Mouse (Mus musculus) CH12.LX (cell line): Measurements from ENCODE around the gene Nfic. TPM values are rescaled to one million over a fixed set of nuclear protein-coding genes. Genes with fewer than 3 reads are reported as not detected.

Experiments used
- DNase-seq: peaks from one replicate; pipeline ENCODE4 v3.0.0-alpha.2; 2013; ENCODE audit errors: extremely low read depth
- H3K27ac ChIP-seq: 2 replicates; pipeline ENCODE4 v1.5.1; 2012; ENCODE audit warnings: low read depth, mild to moderate bottlenecking, control low read depth, moderate library complexity; ENCODE audit not compliant: insufficient read depth
- H3K27me3 ChIP-seq: replicated peaks from 2 replicates; pipeline ENCODE3; 2012; ENCODE audit warnings: inconsistent platforms
- H3K36me3 ChIP-seq, 2 experiments: replicated peaks in 1 of 2; 2 replicates each; pipeline versions ENCODE3 to v1.6.1; 2012; ENCODE audit warnings: inconsistent platforms in 1 of 2, low read length in 1 of 2, mild to moderate bottlenecking in 1 of 2, mixed read lengths in 1 of 2, moderate library complexity in 1 of 2; ENCODE audit not compliant: control insufficient read depth in 1 of 2, insufficient read depth in 1 of 2
- H3K4me1 ChIP-seq, 2 experiments: 2 replicates each; pipeline ENCODE4 v1.6.1; 2012; ENCODE audit warnings: inconsistent platforms in 1 of 2, moderate library complexity in 1 of 2; ENCODE audit not compliant: insufficient read depth in 2 of 2, control insufficient read depth in 1 of 2
- H3K4me2 ChIP-seq: 2 replicates; pipeline ENCODE4 v1.6.1; 2012; ENCODE audit warnings: low read depth, mild to moderate bottlenecking, control low read depth; ENCODE audit not compliant: poor library complexity, insufficient read depth, severe bottlenecking
- H3K4me3 ChIP-seq, 3 experiments: fragments of 150-350 bp in 1 of 3; sonication (generic) in 1 of 3; replicated peaks in 1 of 3; 2 replicates each; pipeline versions ENCODE3 to v1.5.1; 2011 to 2012; ENCODE audit warnings: low read depth in 2 of 3, low read length in 2 of 3, mild to moderate bottlenecking in 2 of 3, moderate library complexity in 2 of 3, control low read depth in 1 of 3, improper control_type of control experiment in 1 of 3, inconsistent platforms in 1 of 3, mixed read lengths in 1 of 3; ENCODE audit not compliant: poor library complexity in 1 of 3
- H3K79me2 ChIP-seq: replicated peaks from 2 replicates; pipeline ENCODE4 v1.6.1; 2012; ENCODE audit warnings: mild to moderate bottlenecking, moderate library complexity; ENCODE audit not compliant: control insufficient read depth, poor library complexity, insufficient read depth, severe bottlenecking; ENCODE audit errors: extremely low read depth
- H3K9ac ChIP-seq: 2 replicates; pipeline ENCODE4 v1.6.1; 2012; ENCODE audit warnings: low read depth, mild to moderate bottlenecking, control low read depth, moderate library complexity; ENCODE audit not compliant: insufficient read depth
- H3K9me3 ChIP-seq: replicated peaks from 2 replicates; pipeline ENCODE3; 2012; ENCODE audit warnings: low read length, inconsistent platforms, mixed read lengths
- BHLHE40 ChIP-seq: IDR thresholded peaks from 2 replicates; pipeline ENCODE4 v1.6.1; 2011; ENCODE audit warnings: mild to moderate bottlenecking, low read depth, low read length, improper control_type of control experiment
- CTCF ChIP-seq, 2 experiments: IDR thresholded peaks in 1 of 2; conservative IDR thresholded peaks in 1 of 2; 2 replicates each; pipeline ENCODE4 v1.5.1; 2011 to 2012; ENCODE audit warnings: low read depth in 2 of 2, low read length in 2 of 2, improper control_type of control experiment in 1 of 2, inconsistent platforms in 1 of 2, mild to moderate bottlenecking in 1 of 2, moderate library complexity in 1 of 2
- E2F4 ChIP-seq: IDR thresholded peaks from 2 replicates; pipeline ENCODE4 v1.6.1; 2011; ENCODE audit warnings: low read depth, low read length, improper control_type of control experiment; ENCODE audit not compliant: insufficient replicate concordance
- ELF1 ChIP-seq: IDR thresholded peaks from 2 replicates; pipeline ENCODE4 v1.6.1; 2014; ENCODE audit warnings: low read depth, mild to moderate bottlenecking, inconsistent platforms, low read length, improper control_type of control experiment
- GABPA ChIP-seq: IDR thresholded peaks from 2 replicates; pipeline ENCODE4 v1.6.1; 2012; ENCODE audit warnings: low read depth, low read length, improper control_type of control experiment, inconsistent platforms; ENCODE audit not compliant: insufficient replicate concordance
- HCFC1 ChIP-seq: IDR thresholded peaks from 2 replicates; pipeline ENCODE4 v1.6.1; 2012; ENCODE audit warnings: low read depth, mild to moderate bottlenecking, inconsistent platforms, low read length, improper control_type of control experiment
- IRF4 ChIP-seq: IDR thresholded peaks from 2 replicates; pipeline ENCODE4 v1.6.1; 2014; ENCODE audit warnings: low read depth, mild to moderate bottlenecking, inconsistent platforms, low read length, improper control_type of control experiment
- JUN ChIP-seq: IDR thresholded peaks from 2 replicates; pipeline ENCODE4 v1.6.1; 2011; ENCODE audit warnings: low read depth, mild to moderate bottlenecking, low read length, improper control_type of control experiment, moderate library complexity; ENCODE audit not compliant: insufficient read depth
- MAX ChIP-seq: IDR thresholded peaks from 2 replicates; pipeline ENCODE4 v1.6.1; 2011; ENCODE audit warnings: low read length, improper control_type of control experiment
- MAZ ChIP-seq: IDR thresholded peaks from 2 replicates; pipeline ENCODE4 v1.6.1; 2012; ENCODE audit warnings: low read depth, mild to moderate bottlenecking, inconsistent platforms, low read length, improper control_type of control experiment, moderate library complexity
- MYC ChIP-seq: IDR thresholded peaks from 2 replicates; pipeline ENCODE4 v1.6.1; 2011; ENCODE audit warnings: low read depth, mild to moderate bottlenecking, improper control_type of control experiment, low read length
- NELFE ChIP-seq: IDR thresholded peaks from 2 replicates; pipeline ENCODE4 v1.6.1; 2011; ENCODE audit warnings: low read depth, low read length, improper control_type of control experiment
- NRF1 ChIP-seq: IDR thresholded peaks from 2 replicates; pipeline ENCODE4 v1.6.1; 2014; ENCODE audit warnings: low read depth, mild to moderate bottlenecking, inconsistent platforms, low read length, improper control_type of control experiment, moderate library complexity
- PAX5 ChIP-seq: IDR thresholded peaks from 2 replicates; pipeline ENCODE4 v1.6.1; 2012; ENCODE audit warnings: low read length, inconsistent platforms, mixed read lengths
- POLR2A ChIP-seq: IDR thresholded peaks from 2 replicates; pipeline ENCODE4 v1.6.1; 2011; ENCODE audit warnings: low read depth, mild to moderate bottlenecking, improper control_type of control experiment, low read length
- RAD21 ChIP-seq: IDR thresholded peaks from 2 replicates; pipeline ENCODE4 v1.6.1; 2011; ENCODE audit warnings: low read depth, mild to moderate bottlenecking, low read length, improper control_type of control experiment, moderate library complexity
- RCOR1 ChIP-seq: conservative IDR thresholded peaks from 2 replicates; pipeline ENCODE4 v1.6.1; 2012; ENCODE audit warnings: low read depth, mild to moderate bottlenecking, inconsistent platforms, low read length, improper control_type of control experiment
- SMC3 ChIP-seq: IDR thresholded peaks from 2 replicates; pipeline ENCODE4 v1.6.1; 2011; ENCODE audit warnings: low read depth, low read length, improper control_type of control experiment
- TCF12 ChIP-seq: IDR thresholded peaks from 2 replicates; pipeline ENCODE4 v1.6.1; 2014; ENCODE audit warnings: low read depth, mild to moderate bottlenecking, inconsistent platforms, low read length, improper control_type of control experiment
- UBTF ChIP-seq: IDR thresholded peaks from 2 replicates; pipeline ENCODE4 v1.6.1; 2012; ENCODE audit warnings: low read depth, mild to moderate bottlenecking, inconsistent platforms, low read length, improper control_type of control experiment, moderate library complexity
- USF2 ChIP-seq: conservative IDR thresholded peaks from 2 replicates; pipeline ENCODE4 v1.6.1; 2011; ENCODE audit warnings: low read depth, low read length, improper control_type of control experiment
- ZC3H11A ChIP-seq: IDR thresholded peaks from 2 replicates; pipeline ENCODE4 v1.6.1; 2012; ENCODE audit warnings: low read depth, mild to moderate bottlenecking, inconsistent platforms, low read length, improper control_type of control experiment
- ZKSCAN1 ChIP-seq: IDR thresholded peaks from 2 replicates; pipeline ENCODE4 v1.6.1; 2012; ENCODE audit warnings: low read depth, inconsistent platforms, low read length, improper control_type of control experiment, borderline replicate concordance
- ZMIZ1 ChIP-seq: IDR thresholded peaks from 2 replicates; pipeline ENCODE4 v1.6.1; 2012; ENCODE audit warnings: low read depth, mild to moderate bottlenecking, inconsistent platforms, low read length, improper control_type of control experiment
- ZNF384 ChIP-seq: IDR thresholded peaks from 2 replicates; pipeline ENCODE4 v1.6.1; 2012; ENCODE audit warnings: low read depth, low read length, improper control_type of control experiment, inconsistent platforms
- dilution Hi-C: fragments of 300-500 bp; cut with MboI; formaldehyde crosslinking; loops from 2 replicates; pipeline ENCODE4 v1.14.3; 2020; ENCODE audit warnings: low sequenced_read_pairs; ENCODE audit not compliant: extremely low pct_unique_long_range_greater_than_20kb, extremely low pct_ligation_motif_present
- in situ Hi-C: fragments of 300-500 bp; cut with MboI; formaldehyde crosslinking; loops from 3 replicates; pipeline ENCODE4 v1.14.3; 2019; ENCODE audit warnings: low sequenced_read_pairs, low pct_ligation_motif_present, low pct_unique_long_range_greater_than_20kb, mixed read lengths
- polyA plus RNA-seq: library from polyadenylated mRNA; unstranded; fragments of >175 nt; gene quantifications from 2 replicates; pipeline ENCODE4 v1.2.1, GENCODE M21; 2012; ENCODE audit warnings: low read depth; ENCODE audit not compliant: insufficient read length
- total RNA-seq, 2 experiments: library from RNA; depleted of rRNA; stranded (reverse); fragments of 300-350 nt in 1 of 2; fragments of >200 nt in 1 of 2; gene quantifications; 2 replicates each; pipeline ENCODE4 v1.2.3; 2012 to 2014

Nfic gene
- total and polyA plus RNA-seq, 3 experiments, result 0.07 to 4.7 (median 4.0) TPM

DNA sequence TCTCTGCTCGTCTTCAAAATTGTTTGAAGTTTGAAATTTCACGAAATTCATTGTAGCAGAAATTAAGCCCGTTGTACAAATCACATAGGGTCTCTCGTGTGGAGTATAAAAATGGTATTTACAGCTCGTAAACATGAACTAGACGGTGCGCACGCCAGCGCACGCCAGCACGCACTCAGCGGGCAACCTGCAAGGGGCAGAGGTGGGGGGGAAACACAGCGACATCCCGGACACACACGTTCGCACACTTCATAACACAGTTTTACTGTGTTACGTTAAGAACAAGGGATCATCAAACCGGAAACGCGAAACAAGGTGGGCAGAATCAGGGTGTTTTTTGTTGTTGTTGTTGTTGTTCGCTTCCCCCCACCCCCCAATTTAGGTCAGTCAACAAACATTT lies 4.0 kb upstream of the Nfic start:
- H3K4me3 ChIP-seq, result no peak overlapping the region
- DNase-seq, result no peak
- no peak overlapping the region for H3K4me2 ChIP-seq
- H3K4me1 ChIP-seq, result peaks cover 4 to 8% of the 10 kb centered on the region in 2 experiments; a peak in 3 of 4 replicates
- dilution Hi-C loops (no loop called here), in situ Hi-C loops (no loop called here)
- no peak for TF ChIP-seq USF2
- TF ChIP-seq MYC, result no peak
- TF ChIP-seq POLR2A, result no peak
- no peak for TF ChIP-seq MAX
- TF ChIP-seq E2F4, result no peak
- TF ChIP-seq PAX5, result no peak
- H3K36me3 ChIP-seq, result no peaks in the 10 kb centered on the region
- H3K79me2 ChIP-seq, result no peaks in the 10 kb centered on the region
- H3K27ac ChIP-seq, result no peak overlapping the region
- H3K9me3 ChIP-seq, result no peaks in the 10 kb centered on the region
- H3K9ac ChIP-seq, result no peak overlapping the region
- H3K27me3 ChIP-seq, result peaks cover 95% of the 10 kb centered on the region

DNA sequence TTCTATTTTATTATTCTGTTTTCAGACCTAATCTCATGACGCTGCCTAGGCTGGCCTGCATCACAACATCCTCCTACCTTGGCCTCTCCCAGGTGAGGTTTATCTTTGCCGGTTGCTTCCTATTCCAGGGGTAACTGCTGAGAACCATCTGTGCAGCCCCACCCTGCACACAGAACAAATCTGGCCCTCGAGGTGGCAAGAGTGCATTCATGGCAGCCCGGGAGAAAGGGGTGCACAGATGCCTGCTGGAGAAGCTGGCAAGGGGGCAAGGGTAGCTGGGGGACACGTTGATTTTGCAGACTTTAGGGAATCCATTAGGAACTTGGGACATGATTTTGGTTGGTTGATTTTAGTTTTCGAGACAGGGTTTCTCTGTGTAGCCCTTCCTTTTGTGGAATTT lies 2.8 kb upstream of the Nfic start:
- in situ Hi-C loops (no loop called here), dilution Hi-C loops (no loop called here)
- H3K4me1 ChIP-seq, result peaks cover 4 to 5% of the 10 kb centered on the region in 2 experiments; a peak in 2 of 4 replicates

DNA sequence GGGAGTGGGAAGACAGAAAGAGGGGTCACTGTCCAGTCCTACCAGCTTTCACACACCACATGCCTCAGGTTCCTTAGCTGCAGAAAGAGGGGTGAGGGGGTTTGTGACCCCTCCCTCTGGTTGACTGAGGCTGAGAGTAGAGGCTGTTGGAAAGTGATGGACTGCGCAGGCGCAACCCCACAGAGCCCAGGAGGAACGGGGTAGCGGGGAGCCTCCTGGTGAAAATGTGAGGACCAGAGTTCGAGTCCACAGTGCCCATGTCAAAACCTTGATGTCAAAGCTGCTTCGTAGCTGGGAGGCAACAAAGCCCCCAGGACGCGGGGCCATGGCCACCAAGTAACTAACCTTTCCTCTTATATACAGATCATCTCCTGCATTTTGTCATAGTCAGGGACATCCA lies 2.2 kb upstream of the Nfic start:
- in situ Hi-C loops, result no loop called here
- TF ChIP-seq CTCF (conservative IDR thresholded peaks at IDR 0.05 in 1 of 2, IDR thresholded peaks at IDR 0.05 in 1 of 2; ENCODE audit: low read depth in 2 of 2, low read length in 2 of 2) (no peak), RCOR1 (no peak), GABPA (no peak), PAX5 (no peak), ZKSCAN1 (no peak), NELFE (no peak), E2F4 (no peak), TCF12 (no peak)

More for the DNA sequence above, 2.8 kb upstream of the Nfic start:
- no peak overlapping the region for H3K4me2 ChIP-seq
- H3K36me3 ChIP-seq, result no peaks in the 10 kb centered on the region
- H3K9ac ChIP-seq, result no peak overlapping the region
- no peak overlapping the region for H3K4me3 ChIP-seq
- DNase-seq, result no peak
- peaks cover 91% of the 10 kb centered on the region for H3K27me3 ChIP-seq
- H3K79me2 ChIP-seq, result no peaks in the 10 kb centered on the region
- TF ChIP-seq ZNF384, result no peak
- TF ChIP-seq NELFE, result no peak
- no peak for TF ChIP-seq USF2
- no peak for TF ChIP-seq IRF4
- no peak for TF ChIP-seq HCFC1
- no peak for TF ChIP-seq MAZ
- no peak for TF ChIP-seq MAX
- no peak for TF ChIP-seq RAD21
- TF ChIP-seq ZC3H11A, result no peak
- TF ChIP-seq CTCF (conservative IDR thresholded peaks at IDR 0.05 in 1 of 2, IDR thresholded peaks at IDR 0.05 in 1 of 2; ENCODE audit: low read depth in 2 of 2, low read length in 2 of 2), result no peak
- TF ChIP-seq JUN, result no peak
- no peak for TF ChIP-seq BHLHE40
- no peak for TF ChIP-seq SMC3
- no peak for TF ChIP-seq UBTF
- no peak for TF ChIP-seq ZMIZ1
- TF ChIP-seq ELF1, result no peak
- no peak for TF ChIP-seq NRF1
- TF ChIP-seq, all 38 proteins: peak for 0
- H3K27ac ChIP-seq, result no peak overlapping the region
- H3K9me3 ChIP-seq, result no peaks in the 10 kb centered on the region

More for the DNA sequence above, 2.2 kb upstream of the Nfic start:
- DNase-seq, result no peak
- H3K27me3 ChIP-seq, result peaks cover 91% of the 10 kb centered on the region
- no peak overlapping the region for H3K4me2 ChIP-seq
- no peak overlapping the region for H3K27ac ChIP-seq
- H3K4me1 ChIP-seq, result peaks cover 4 to 5% of the 10 kb centered on the region in 2 experiments; a peak in 2 of 4 replicates
- H3K4me3 ChIP-seq, result no peak overlapping the region
- no peaks in the 10 kb centered on the region for H3K79me2 ChIP-seq
- dilution Hi-C loops, result no loop called here
- H3K9me3 ChIP-seq, result no peaks in the 10 kb centered on the region
- no peak overlapping the region for H3K9ac ChIP-seq
- H3K36me3 ChIP-seq, result no peaks in the 10 kb centered on the region
